Mouse (Mus musculus) forebrain, embryonic 12.5 days (tissue): ENCODE data around the gene Eef1b2. TPM values are rescaled to one million over a fixed set of nuclear protein-coding genes. Genes with fewer than 3 reads are reported as not detected.
A peak's percentile ranks its signal among the peaks of the same experiment; 100 is the strongest.

Source experiments
- ATAC-seq: fragments of 200-750 bp; cut with Nextera tagmentation; 2 replicates; pipeline ENCODE4 v1.8.0; 2017; ENCODE audit warnings: moderate TSS enrichment; ENCODE audit not compliant: low FRiP score
- H3K27ac ChIP-seq: fragments of 300-500 bp; sonication (generic); 2 replicates; pipeline ENCODE4 v1.5.1; 2016; ENCODE audit warnings: mild to moderate bottlenecking
- H3K27me3 ChIP-seq: fragments of 300-500 bp; sonication (generic); 2 replicates; pipeline ENCODE4 v1.6.1; 2016; ENCODE audit warnings: mild to moderate bottlenecking
- H3K36me3 ChIP-seq: fragments of 300-500 bp; sonication (generic); replicated peaks from 2 replicates; pipeline ENCODE4 v1.6.1; 2016; ENCODE audit warnings: mild to moderate bottlenecking
- H3K4me1 ChIP-seq: fragments of 300-500 bp; sonication (generic); 2 replicates; pipeline ENCODE4 v1.6.1; 2016
- H3K4me2 ChIP-seq: fragments of 300-500 bp; sonication (generic); 2 replicates; pipeline ENCODE4 v1.6.1; 2016; ENCODE audit warnings: mild to moderate bottlenecking, moderate library complexity
- H3K4me3 ChIP-seq: fragments of 300-500 bp; sonication (generic); replicated peaks from 2 replicates; pipeline ENCODE4 v1.5.1; 2016; ENCODE audit warnings: mild to moderate bottlenecking
- H3K9ac ChIP-seq: fragments of 300-500 bp; sonication (generic); 2 replicates; pipeline ENCODE4 v1.6.1; 2016; ENCODE audit warnings: mild to moderate bottlenecking
- H3K9me3 ChIP-seq: fragments of 300-500 bp; sonication (generic); 2 replicates; pipeline ENCODE4 v1.6.1; 2016
- WGBS: fragments of 180-500 bp; shearing (Covaris S2); methylation state at CpG from one replicate; pipeline ENCODE4 v1.1.7; 2016; 5-methylcytosine and 5-hydroxymethylcytosine counted together
- polyA plus RNA-seq: library from polyadenylated mRNA; unstranded; fragments of >200 nt; fragmentation: Nextera tagmentation; extraction: Ambion mirVana; gene quantifications from 2 replicates; pipeline ENCODE4 v1.2.1, GENCODE M21; 2016

The Eef1b2 gene
- polyA plus RNA-seq, 1 experiment from 2014 or later, result 421 TPM

DNA sequence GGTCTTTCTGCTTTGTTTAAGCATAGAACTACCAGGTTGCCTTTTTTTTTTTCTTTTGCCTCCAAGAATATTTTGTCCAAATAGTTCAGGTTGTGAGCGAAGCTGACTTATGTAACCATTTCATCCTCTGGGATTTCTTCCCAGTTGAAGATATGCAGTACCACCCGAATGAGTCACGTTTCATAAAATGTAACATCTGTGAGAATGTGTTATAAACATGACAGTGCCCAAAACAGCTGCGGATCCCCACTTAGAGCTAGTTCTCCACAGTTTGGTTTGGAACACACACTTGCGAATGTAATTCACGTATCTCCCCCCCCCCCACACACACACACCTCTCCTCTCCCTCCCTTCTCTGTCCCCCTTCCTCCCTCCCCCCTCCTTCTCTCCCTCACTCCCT, 22.8 kb downstream of the Eef1b2 start:
- H3K27ac ChIP-seq, result no peak overlapping the region
- H3K27me3 ChIP-seq, result no peaks in the 10 kb centered on the region
- H3K9me3 ChIP-seq, result peaks cover 10% of the 10 kb centered on the region
- ATAC-seq, result no peak
- WGBS, result 98% methylated on average over 6 of the region's 6 CpGs
- H3K36me3 ChIP-seq, result no peaks in the 10 kb centered on the region
- no peak overlapping the region for H3K9ac ChIP-seq
- H3K4me2 ChIP-seq, result no peak overlapping the region
- H3K4me1 ChIP-seq, result peaks cover 14% of the 10 kb centered on the region
- no peak overlapping the region for H3K4me3 ChIP-seq

DNA sequence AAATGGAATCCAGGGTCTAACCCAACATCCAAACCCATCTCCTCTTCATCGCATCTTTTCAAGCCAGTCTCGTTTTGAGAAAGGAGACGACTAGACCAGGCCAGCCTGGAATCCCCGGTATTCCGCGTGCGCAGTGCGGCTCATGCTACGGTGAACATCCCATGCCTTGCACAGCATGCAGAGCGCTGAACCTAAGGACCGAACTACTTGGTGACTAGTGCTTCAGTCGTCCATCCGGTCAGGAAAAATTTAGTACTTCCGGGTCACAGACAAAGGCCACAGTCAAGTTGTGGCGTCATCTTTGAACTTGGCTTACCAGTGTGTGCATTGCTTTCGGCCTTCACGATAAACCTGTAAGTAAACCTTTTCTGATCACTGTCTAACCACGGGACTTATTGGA, 23.7 kb downstream of the Eef1b2 start:
- ATAC-seq, result no peak
- Histone ChIP-seq H3K9me3 (peaks cover 10% of the 10 kb centered on the region), H3K36me3 (no peaks in the 10 kb centered on the region), H3K4me3 (no peak overlapping the region), H3K27ac (no peak overlapping the region), H3K4me2 (no peak overlapping the region), H3K27me3 (no peaks in the 10 kb centered on the region), H3K4me1 (peaks cover 24% of the 10 kb centered on the region), H3K9ac (no peak overlapping the region)
- WGBS, result 95% methylated on average over 18 of the region's 18 CpGs

DNA sequence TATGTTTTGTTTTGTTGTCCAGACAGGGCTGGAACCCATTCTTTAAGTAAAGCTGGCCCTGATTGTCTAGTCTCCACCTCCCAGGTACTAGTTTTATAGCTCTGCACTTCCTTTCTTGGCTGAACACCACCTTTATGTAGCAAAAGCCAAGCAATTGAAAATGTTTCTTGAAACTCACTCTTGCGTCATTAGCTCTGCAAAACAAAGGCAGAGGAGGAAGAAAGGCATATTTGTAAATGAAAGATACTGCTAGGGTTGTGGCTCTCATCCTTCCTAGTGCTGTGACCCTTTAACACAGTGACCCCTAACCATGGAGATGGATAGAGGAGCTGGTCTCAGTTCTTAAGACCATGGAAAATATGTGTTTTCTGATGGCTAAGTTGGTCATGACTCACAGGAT, 25.0 kb downstream of the Eef1b2 start:
- H3K27me3 ChIP-seq, result no peaks in the 10 kb centered on the region
- WGBS, result 91% methylated on average over 1 of the region's 1 CpGs
- H3K9ac ChIP-seq, result no peak overlapping the region
- no peak overlapping the region for H3K4me3 ChIP-seq
- H3K36me3 ChIP-seq, result no peaks in the 10 kb centered on the region
- ATAC-seq, result no peak
- H3K9me3 ChIP-seq, result peaks cover 10% of the 10 kb centered on the region
- H3K4me1 ChIP-seq, result peaks cover 26% of the 10 kb centered on the region
- no peak overlapping the region for H3K27ac ChIP-seq
- no peak overlapping the region for H3K4me2 ChIP-seq

DNA sequence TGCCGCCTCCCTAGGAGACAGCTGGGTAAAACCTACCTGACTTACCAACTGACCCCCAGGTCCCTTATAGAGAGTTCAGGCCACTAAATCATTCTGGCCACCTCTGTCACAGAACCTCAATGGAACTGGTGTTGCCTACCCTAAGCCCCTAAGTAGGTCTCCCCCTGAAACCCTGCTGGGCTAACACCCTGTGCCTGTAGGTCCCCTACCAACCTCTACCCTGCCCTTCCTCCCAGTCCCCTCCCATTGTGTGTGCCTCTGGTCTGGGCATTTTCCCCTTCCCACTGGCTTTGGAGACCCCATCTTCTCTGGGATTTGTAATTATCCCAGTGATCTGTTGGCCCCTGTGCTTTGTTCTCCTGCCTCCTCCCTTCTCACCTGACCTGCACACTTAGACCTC, 26.8 kb downstream of the Eef1b2 start:
- Histone ChIP-seq H3K4me1 (peaks cover 26% of the 10 kb centered on the region), H3K27me3 (no peaks in the 10 kb centered on the region), H3K4me3 (no peak overlapping the region), H3K9ac (no peak overlapping the region; the same call in 1 of the 2 replicates), H3K27ac (peak overlapping the region; percentile 84), H3K4me2 (peak overlapping the region; percentile 13), H3K9me3 (peaks cover 10% of the 10 kb centered on the region), H3K36me3 (no peaks in the 10 kb centered on the region)
- 0 out of 2 replicates have a peak, but pooled peaks have one; percentile 25 for ATAC-seq
- WGBS, result 61% methylated on average over 1 of the region's 1 CpGs

DNA sequence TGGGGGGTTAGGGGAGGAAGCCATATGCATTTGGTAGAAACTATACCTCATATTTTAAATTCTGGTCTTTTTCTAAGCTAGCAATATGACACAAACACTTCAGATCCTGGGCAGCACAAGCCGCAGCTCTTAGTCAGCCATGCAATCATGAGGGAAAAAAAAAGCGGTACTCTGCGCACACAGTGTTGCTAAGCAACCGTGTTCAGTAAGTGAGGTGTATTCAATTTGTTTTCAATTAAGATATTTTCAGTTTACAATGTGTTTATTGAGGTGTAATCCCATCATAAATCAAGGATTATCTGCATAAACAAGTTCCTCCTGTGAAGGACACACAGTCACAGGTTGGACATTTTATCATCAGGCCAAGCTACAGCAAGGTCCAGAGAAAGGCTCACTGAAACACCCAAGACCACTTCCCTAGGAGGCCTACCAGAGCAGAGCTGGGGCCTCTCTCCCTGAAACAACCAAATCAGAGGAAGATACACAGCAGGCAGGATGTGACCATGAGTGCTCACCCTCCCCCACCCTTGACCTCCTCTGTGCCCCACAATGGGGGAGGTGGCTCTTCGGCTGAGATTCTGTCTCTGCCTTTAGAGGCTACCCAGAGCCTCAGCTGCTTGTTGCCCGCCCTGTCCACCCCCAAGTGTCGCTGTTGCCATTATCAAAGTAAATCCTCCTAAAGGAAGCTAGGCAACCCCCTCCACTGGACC, 27.5 kb downstream of the Eef1b2 start:
- peak overlapping the region; percentile 34 for H3K4me2 ChIP-seq

DNA sequence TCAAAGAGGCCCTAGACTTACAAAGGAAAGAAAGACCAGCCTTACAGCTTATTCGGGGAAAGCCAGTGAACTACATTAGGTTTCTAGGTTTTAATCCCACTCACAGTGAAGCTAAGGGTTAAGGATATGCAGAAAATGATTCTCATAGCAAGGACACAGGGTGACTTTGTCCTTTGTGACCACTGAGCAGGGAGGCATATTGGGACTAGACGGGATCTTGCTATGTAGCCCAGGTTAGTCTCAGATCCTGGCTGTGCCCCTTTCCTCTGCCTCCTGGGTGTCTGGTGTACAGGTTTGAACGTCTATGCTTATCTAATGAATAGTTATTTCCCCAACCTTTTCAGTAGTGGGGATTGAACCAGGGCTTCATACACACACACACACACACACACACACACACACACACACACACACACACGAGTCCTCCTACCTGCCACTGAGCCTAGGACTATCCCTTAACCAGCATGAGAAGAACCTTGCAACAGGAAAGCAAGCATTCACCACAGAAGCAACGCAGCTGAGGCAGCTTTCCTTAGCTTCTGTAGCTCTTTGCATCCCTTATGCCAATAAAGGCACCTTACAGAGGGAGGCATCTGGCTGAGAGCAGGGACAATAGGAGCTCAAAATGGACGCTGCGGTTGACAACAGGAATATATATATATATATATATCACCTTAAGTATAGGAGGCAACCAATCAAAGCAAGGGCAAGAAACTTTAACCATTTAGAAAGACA, 28.2 kb downstream of the Eef1b2 start:
- Histone ChIP-seq H3K27me3 (no peaks in the 10 kb centered on the region), H3K4me1 (peaks cover 26% of the 10 kb centered on the region), H3K36me3 (no peaks in the 10 kb centered on the region), H3K27ac (peak overlapping the region; percentile 84), H3K9me3 (peaks cover 7% of the 10 kb centered on the region), H3K4me3 (no peak overlapping the region), H3K4me2 (peak overlapping the region; percentile 34), H3K9ac (no peak overlapping the region)
- ATAC-seq, result peak; percentile 10; the same call in 1 of the 2 replicates
- 12% methylated on average over 7 of the region's 7 CpGs for WGBS

More for the DNA sequence above, 27.5 kb downstream of the Eef1b2 start:
- ATAC-seq, result peak; percentile 89
- Histone ChIP-seq H3K9ac (no peak overlapping the region; the same call in 1 of the 2 replicates), H3K4me1 (peaks cover 26% of the 10 kb centered on the region), H3K4me3 (no peak overlapping the region), H3K36me3 (no peaks in the 10 kb centered on the region), H3K27ac (peak overlapping the region; percentile 84), H3K27me3 (no peaks in the 10 kb centered on the region), H3K9me3 (peaks cover 10% of the 10 kb centered on the region)
- WGBS, result 3% methylated on average over 7 of the region's 7 CpGs

DNA sequence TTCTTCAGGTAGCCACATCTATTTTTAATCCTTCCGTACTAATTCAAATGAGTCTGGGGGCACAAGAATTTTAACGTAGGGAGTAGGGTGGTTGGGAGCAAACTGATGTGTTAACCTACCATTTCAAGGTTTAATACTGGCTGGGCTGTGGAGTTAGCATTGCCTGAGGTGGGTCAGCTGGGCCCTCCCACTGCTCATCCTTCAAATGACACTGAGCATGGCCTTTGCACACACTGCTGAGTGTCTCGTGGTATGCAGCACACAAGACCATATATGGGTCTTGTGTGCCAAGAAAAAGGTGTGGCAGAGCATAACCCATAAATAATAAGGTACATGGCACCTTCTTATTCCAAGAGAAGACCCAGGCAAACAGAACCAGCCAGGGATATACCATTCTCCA, 31.0 kb downstream of the Eef1b2 start:
- no peak for ATAC-seq
- Histone ChIP-seq H3K4me2 (no peak overlapping the region), H3K9ac (no peak overlapping the region), H3K4me3 (no peak overlapping the region), H3K9me3 (no peaks in the 10 kb centered on the region), H3K36me3 (no peaks in the 10 kb centered on the region), H3K27ac (no peak overlapping the region), H3K27me3 (no peaks in the 10 kb centered on the region), H3K4me1 (peaks cover 26% of the 10 kb centered on the region)
- 83% methylated on average over 3 of the region's 3 CpGs for WGBS

DNA sequence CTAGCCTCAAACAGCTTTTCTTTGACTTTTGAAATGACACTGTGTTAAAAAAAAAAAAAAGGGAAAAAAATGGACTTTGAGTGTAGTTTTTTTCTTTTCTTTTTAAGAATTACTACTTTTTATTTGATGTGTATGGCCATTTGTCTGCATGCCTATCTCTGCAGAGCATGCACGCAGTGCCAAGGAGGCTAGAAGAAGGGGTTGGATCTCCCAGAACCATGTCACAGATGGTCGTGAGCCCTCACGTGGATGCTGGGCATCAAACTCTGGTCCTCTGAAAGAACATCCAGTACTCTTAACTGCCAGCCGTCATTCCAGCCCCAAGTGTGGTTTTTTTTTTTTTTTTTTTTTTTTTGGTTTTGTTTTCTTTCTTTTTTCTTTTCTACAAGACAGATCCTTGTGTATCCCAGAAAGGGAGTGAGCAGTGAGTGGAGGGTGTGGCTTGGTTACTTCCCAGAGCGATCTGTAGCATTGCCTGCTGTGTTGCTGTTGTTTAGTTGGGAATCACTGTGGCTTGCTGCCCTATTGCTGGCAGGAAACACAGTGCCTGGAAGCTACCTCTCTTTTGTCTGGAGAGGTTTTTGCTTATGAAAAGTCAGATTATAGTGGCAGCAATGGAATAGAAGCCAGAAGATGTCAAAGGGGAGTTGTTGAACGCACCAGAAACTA, 33.4 kb downstream of the Eef1b2 start:
- Histone ChIP-seq H3K27me3 (no peaks in the 10 kb centered on the region), H3K36me3 (no peaks in the 10 kb centered on the region), H3K4me3 (no peak overlapping the region), H3K9me3 (no peaks in the 10 kb centered on the region), H3K4me2 (no peak overlapping the region), H3K4me1 (peaks cover 22% of the 10 kb centered on the region), H3K27ac (no peak overlapping the region), H3K9ac (no peak overlapping the region)
- no peak for ATAC-seq
- 21% methylated on average over 6 of the region's 6 CpGs for WGBS

DNA sequence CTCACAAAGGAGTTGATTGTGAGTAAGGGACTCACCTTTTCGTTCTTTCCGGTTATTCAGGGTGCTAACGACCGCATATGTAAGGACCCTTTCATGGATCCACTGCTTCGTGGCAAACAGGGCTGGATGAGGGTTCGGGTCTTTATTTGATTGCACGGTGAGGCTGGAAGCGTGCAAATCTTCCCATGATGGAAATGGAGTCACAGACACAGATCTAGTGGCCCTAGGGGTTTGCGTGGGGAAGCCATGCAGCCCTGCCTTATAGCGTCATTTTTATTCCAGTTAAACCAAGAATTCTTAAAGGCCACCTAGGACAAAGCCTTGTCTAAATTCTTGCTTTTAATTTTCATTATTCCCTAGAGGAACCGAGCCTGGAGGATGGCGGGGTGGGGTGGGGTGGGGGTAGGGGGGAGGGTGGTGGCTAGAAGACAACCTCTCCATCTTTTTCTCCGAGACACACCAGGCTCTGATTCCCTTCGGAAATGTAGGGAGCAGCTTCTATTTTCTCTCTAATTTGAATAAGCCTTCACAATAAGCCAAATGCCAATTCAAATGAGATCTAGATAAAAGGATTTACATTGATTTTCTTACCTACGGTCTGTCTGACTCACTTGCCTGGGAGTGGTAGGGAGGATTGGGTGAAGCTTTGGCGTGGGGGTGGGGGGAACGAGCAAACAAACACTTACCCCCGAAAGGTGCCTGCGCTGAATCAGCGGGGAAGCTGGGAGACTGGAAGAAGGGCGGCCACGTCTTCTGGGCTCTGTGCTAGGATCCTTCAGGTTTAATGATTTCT, 37.0 kb downstream of the Eef1b2 start:
- 15% methylated on average over 22 of the region's 22 CpGs for WGBS
- ATAC-seq, result peak; percentile 60
- H3K36me3 ChIP-seq, result no peaks in the 10 kb centered on the region

DNA sequence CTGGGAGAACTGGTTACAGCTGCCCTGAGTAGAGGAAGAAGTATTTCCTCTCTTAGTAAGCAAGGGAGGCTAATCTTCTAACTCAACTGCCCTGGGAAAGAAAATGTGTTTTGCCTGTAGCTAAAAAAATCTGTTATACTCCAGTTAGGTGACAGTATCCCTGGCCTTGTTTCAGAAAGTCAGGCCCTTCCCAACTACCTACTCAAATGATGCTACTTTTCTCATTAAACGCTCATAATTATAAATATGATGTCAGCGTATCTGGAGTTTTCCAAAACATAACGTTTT, 37.6 kb downstream of the Eef1b2 start, which contains the start of gene Gpr1:
Gpr1 (minus strand) TSS at position 273 of the 288 bp plus-strand sequence.
- Histone ChIP-seq H3K9ac (peak within 1 kb of the TSS; percentile 12; the same call in 1 of the 2 replicates), H3K9me3 (peaks cover 4% of the 10 kb centered on the region; the same call in 1 of the 2 replicates), H3K36me3 (no peaks in the 10 kb centered on the region), H3K4me2 (peak within 1 kb of the TSS; percentile 48), H3K4me1 (peaks cover 18% of the 10 kb centered on the region), H3K27me3 (no peaks in the 10 kb centered on the region), H3K4me3 (peak within 1 kb of the TSS; percentile 22; the same call in 1 of the 2 replicates), H3K27ac (0 out of 2 replicates have a peak within 1 kb of the TSS, but pooled peaks have one; percentile 13)
- ATAC-seq, result no peak
- 32% methylated on average over 3 of the region's 3 CpGs for WGBS

More for the DNA sequence above, 37.0 kb downstream of the Eef1b2 start:
- Histone ChIP-seq H3K4me1 (peaks cover 18% of the 10 kb centered on the region), H3K4me2 (peak overlapping the region; percentile 48), H3K4me3 (peak overlapping the region; percentile 22; the same call in 1 of the 2 replicates), H3K9ac (peak overlapping the region; percentile 12; the same call in 1 of the 2 replicates), H3K27me3 (no peaks in the 10 kb centered on the region), H3K27ac (no peak overlapping the region), H3K9me3 (no peaks in the 10 kb centered on the region)

DNA sequence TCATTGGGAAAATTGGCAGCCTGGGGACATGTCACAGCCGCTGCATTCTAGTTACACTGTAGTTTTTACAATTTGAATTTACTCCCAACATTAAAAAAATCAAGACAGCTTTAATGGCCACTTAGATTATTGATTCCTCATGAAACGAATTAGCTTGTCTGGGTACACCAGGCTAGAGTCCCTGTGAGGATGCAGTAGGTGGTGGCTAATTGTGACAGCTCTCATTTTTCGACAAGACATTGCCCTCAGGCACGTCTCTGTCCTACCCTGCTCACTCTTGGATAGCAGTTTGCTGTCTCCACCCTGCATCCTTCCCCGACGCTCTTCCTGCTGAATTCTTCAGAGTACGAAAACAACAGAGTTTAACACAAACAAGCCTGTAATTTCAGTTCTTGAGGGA, 38.0 kb downstream of the Eef1b2 start:
- 0 out of 2 replicates have a peak, but pooled peaks have one; percentile 36 for ATAC-seq
- Histone ChIP-seq H3K36me3 (no peaks in the 10 kb centered on the region), H3K9ac (no peak overlapping the region), H3K27me3 (no peaks in the 10 kb centered on the region), H3K4me2 (no peak overlapping the region), H3K4me3 (no peak overlapping the region), H3K27ac (0 out of 2 replicates have a peak overlapping the region, but pooled peaks have one; percentile 13), H3K4me1 (peaks cover 18% of the 10 kb centered on the region), H3K9me3 (peaks cover 5% of the 10 kb centered on the region; the same call in 1 of the 2 replicates)
- 51% methylated on average over 7 of the region's 7 CpGs for WGBS
